In genomic region chr13:94454131-94454530, GRCm38 (mm10) we compare ENCODE assay signal across 18 mouse cellular contexts.
"Had no signal": no experiment of that assay in that cellular context is flagged by ENCODE, and none has a peak within 500 bp of the region (broad histone marks: within the 10 kb centered on the region; RNA-seq: fewer than 3 reads in every experiment).

No protein-coding gene starts in this region.

- H3K4me3 ChIP-seq: midbrain, embryonic 10.5 days; midbrain, embryonic 12.5 days; myocyte; neural tube, embryonic 12.5 days had no signal

- H3K9me3 ChIP-seq: midbrain, embryonic 10.5 days; midbrain, embryonic 12.5 days; neural tube, embryonic 12.5 days had no signal

- H3K4me1 ChIP-seq: midbrain, embryonic 12.5 days; neural tube, embryonic 12.5 days had no signal

- H3K4me2 ChIP-seq: lung, embryonic 14.5 days; midbrain, embryonic 12.5 days; neural tube, embryonic 12.5 days had no signal

- H3K9ac ChIP-seq: lung, embryonic 14.5 days; midbrain, embryonic 12.5 days; neural tube, embryonic 12.5 days had no signal

- ATAC-seq: midbrain, embryonic 16.5 days had no signal

- H3K27ac ChIP-seq: midbrain, embryonic 10.5 days; midbrain, embryonic 12.5 days; neural tube, embryonic 12.5 days had no signal

- H3K27me3 ChIP-seq: midbrain, embryonic 12.5 days; neural tube, embryonic 12.5 days had no signal

- DNase-seq: lung, adult 18-20 months; lung, embryonic 14.5 days; lung, postnatal 10 days; lung, postnatal 4 days; midbrain, embryonic 14.5 days; retina, postnatal 1 day; right cerebral cortex, adult 18-20 months; right cerebral cortex, postnatal 25 days; right cerebral cortex, postnatal 4 days; spleen, adult 18-20 months; thymus, adult 18-20 months; thymus, postnatal 14 days; thymus, postnatal 36 days had no signal
